Mouse (Mus musculus) liver, embryonic 18 days (tissue): ENCODE measurements around the gene Gga2. TPM values are rescaled to one million over a fixed set of nuclear protein-coding genes. Genes with fewer than 3 reads are reported as not detected.

Experiments used
- polyA plus RNA-seq: library from polyadenylated mRNA; depleted of rRNA; stranded (reverse); fragments of >200 nt; gene quantifications from 2 replicates; pipeline ENCODE4 v1.2.3, GENCODE M21; 2012; rRNA removed

The Gga2 gene
- 17.7 and 23.9 TPM in 2 replicates for polyA plus RNA-seq

DNA sequence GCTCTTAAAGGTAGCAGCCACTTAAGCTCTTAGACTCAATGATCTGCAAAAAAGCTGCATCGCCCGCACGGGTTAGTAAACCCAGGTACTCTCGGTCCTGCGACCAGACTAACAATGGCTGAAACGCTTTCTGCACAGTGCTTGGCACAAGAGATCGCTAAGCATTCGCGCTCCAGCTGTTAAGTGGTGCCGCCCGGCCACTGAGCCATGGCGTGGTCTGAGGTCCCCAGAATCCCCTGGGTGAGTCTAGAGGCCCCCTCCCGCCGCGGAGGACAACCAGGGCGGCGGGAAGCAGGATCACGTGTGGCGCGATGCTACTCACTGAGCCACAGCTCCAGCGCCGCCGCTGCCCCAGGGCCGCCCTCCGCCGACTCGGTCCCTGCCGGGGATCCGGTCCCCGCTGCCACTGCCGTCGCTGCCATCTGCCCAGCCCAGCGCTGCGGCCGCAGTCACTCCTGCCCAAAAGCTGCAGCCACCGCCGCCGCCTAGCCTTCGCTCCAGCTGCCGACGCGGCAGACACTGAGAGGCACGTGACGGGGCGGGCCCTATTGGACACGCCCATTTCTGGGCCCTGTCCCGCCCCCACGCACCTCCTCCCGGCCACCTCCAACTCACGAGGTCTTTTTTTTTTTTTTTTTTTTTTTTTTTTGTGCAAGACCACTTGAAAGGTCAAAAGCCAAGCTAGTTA is at the start of gene Gga2:
Gene Gga2, minus strand, starts transcription at position 556 of the 688 bp plus-strand sequence.

DNA sequence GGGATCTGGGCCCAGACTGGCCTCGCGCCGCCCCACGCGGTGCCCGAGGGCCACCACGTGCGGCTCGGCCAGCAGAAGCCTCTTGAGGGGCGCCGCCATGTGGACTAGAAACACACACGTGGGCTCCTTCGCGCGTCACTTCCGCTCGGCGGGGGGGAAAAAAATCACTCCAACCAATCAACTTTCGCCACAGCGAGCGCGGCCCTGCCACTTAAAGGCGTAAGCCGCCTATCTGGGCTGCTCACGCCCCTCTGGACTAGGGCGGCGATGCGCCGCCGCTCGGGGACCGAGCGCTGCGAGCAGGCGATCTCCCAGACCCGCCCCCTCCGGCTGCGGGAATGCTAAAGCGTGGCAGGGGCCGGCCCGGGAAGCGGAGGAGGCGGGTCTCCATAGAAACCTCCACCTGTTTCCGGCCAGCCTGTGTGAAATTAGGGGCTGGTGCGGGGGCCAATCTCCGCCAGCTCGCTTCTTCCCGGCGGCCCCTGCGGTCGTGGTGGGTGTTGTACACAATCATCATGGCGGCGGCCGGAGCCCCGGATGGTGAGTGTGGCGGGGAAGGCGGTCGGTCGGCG is 46.0 kb upstream of the Gga2 start, which contains the start of the genes Ubfd1 and Ears2:
Gene Ubfd1, plus strand, starts transcription at position 231 of the 572 bp plus-strand sequence.
Gene Ears2, minus strand, starts transcription at position 319 of the 572 bp plus-strand sequence.

DNA sequence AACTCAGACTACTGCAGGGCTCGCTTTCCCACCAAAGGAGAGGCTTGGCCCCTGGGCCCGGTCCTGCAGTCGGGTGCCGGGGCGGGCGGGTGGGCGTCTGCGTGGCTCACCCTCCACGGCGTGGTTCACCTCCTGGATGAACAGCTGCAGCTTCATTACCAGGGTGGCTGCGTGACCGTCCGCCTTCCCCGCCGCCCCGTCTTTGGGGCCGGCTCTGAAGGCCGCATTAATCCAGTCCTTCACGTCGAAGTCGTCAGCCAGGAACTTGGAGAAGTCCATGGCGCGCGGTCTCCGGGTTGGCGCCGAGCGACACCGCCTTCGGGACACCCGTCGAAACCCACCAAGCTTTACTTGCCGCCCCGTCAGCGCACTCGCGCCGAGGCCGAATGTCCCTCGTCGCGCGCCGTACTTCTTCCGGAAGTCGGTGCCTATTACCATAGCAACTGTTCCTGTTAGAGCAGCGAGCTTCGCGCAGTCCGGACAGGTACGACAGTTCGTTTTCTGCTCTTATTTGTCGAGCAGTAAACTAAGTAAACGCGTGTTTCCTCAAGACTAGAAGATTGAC is 39.6 kb downstream of the Gga2 start, which contains the start of gene Cog7:
Gene Cog7, minus strand, starts transcription at position 405 of the 565 bp plus-strand sequence.

Other genes starting within 250 kb of the Gga2 start
- gene Scnn1b, start 156.2 kb downstream of the Gga2 start, polyA plus RNA-seq: 0.02 and 0.05 TPM in 2 replicates
- gene Cog7, start 39.5 kb downstream of the Gga2 start, polyA plus RNA-seq: 6.8 and 8.2 TPM in 2 replicates
- gene Ubfd1, start 46.0 kb upstream of the Gga2 start, polyA plus RNA-seq: 11.9 and 12.6 TPM in 2 replicates
- gene Ears2, start 46.0 kb upstream of the Gga2 start, polyA plus RNA-seq: 6.4 and 7.1 TPM in 2 replicates
- 75.8 and 95.0 TPM in 2 replicates for gene Ndufab1, start 80.7 kb upstream of the Gga2 start, polyA plus RNA-seq
- 4.6 and 5.0 TPM in 2 replicates for gene Palb2, start 111.8 kb upstream of the Gga2 start, polyA plus RNA-seq
- gene Dctn5, start 111.8 kb upstream of the Gga2 start, polyA plus RNA-seq: 37.4 and 37.7 TPM in 2 replicates
- gene Plk1, start 138.2 kb upstream of the Gga2 start, polyA plus RNA-seq: 24.3 and 26.6 TPM in 2 replicates
- 0.01 TPM in 2 replicates for gene Ern2, start 165.0 kb upstream of the Gga2 start, polyA plus RNA-seq
- gene Chp2, start 198.3 kb upstream of the Gga2 start, polyA plus RNA-seq: 4.4 and 5.4 TPM in 2 replicates